Mouse (Mus musculus): ENCODE results near the gene Ptgds.

Ptgds gene

GRCm38 (mm10) chr2:25417426-25417825 is 52.4 kb downstream of the Ptgds start:
- no peak for DNase-seq (ENCODE audit: extremely low read depth, insufficient read length, low spot score)

Data from 3134 (cell line).